Mouse (Mus musculus): ENCODE measurements at regions not wholly inside any gene's neighbourhood (a gene's known extent, or its start where the extent isn't known, plus 50 kb on each side); places are given as distances from the start of the nearest gene placed in this dataset.

GRCm38 (mm10) chr12:92193199-92193933 lies 344.4 kb upstream of the Sel1l start:
- H3K27me3 ChIP-seq (replicated peaks; ENCODE audit: control insufficient read depth, insufficient read depth, low read length): no peaks in the 10 kb centered on the region
- no peaks in the 10 kb centered on the region for H3K9me3 ChIP-seq (replicated peaks; ENCODE audit: control insufficient read depth, low read length)
- H3K4me2 ChIP-seq (ENCODE audit: low read length): no peak overlapping the region
- no peak overlapping the region for H3K9ac ChIP-seq (ENCODE audit: low read length)
- H3K36me3 ChIP-seq (ENCODE audit: control insufficient read depth, insufficient read depth, low read length): no peaks in the 10 kb centered on the region
- H3K4me3 ChIP-seq (ENCODE audit: low read depth, low read length): no peak overlapping the region
- no peaks in the 10 kb centered on the region for H3K4me1 ChIP-seq (ENCODE audit: control insufficient read depth, insufficient read depth, low read length)
- H3K27ac ChIP-seq (ENCODE audit: low read depth, low read length): no peak overlapping the region
- DNase-seq (ENCODE audit: low spot score) (no peak), ATAC-seq (no peak)
- WGBS: 91% methylated on average over 8 of the region's 8 CpGs

GRCm38 (mm10) chr12:92189022-92189421 lies 340.1 kb upstream of the Sel1l start:
- ATAC-seq (no peak), DNase-seq (ENCODE audit: low spot score) (no peak)
- H3K9me3 ChIP-seq (replicated peaks; ENCODE audit: control insufficient read depth, low read length): no peaks in the 10 kb centered on the region
- H3K27me3 ChIP-seq (replicated peaks; ENCODE audit: control insufficient read depth, insufficient read depth, low read length): no peaks in the 10 kb centered on the region
- H3K4me2 ChIP-seq (ENCODE audit: low read length): no peak overlapping the region
- H3K9ac ChIP-seq (ENCODE audit: low read length): no peak overlapping the region
- no peaks in the 10 kb centered on the region for H3K4me1 ChIP-seq (ENCODE audit: control insufficient read depth, insufficient read depth, low read length)
- H3K4me3 ChIP-seq (ENCODE audit: low read depth, low read length): no peak overlapping the region
- no peaks in the 10 kb centered on the region for H3K36me3 ChIP-seq (ENCODE audit: control insufficient read depth, insufficient read depth, low read length)
- H3K27ac ChIP-seq (ENCODE audit: low read depth, low read length): no peak overlapping the region

DNA sequence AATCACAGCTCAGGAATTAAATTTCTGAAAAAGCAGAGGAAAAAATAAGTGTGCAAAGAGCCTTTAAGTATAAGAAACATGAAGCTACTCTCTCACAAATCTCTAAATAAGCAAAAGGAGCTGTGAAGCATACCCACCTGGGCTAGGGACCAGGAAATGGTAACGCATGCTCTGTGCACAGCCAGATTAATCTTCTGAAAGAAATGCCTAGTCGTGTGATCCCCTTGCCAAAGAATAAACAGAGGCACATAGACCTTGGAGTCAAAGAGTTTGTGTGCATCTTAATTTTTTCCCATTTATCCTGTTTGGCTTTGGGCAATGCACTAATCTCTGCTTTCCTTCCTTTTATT lies 338.2 kb upstream of the Sel1l start:
- DNase-seq (ENCODE audit: low spot score) (no peak), ATAC-seq (no peak)
- 57% methylated on average over 2 of the region's 2 CpGs for WGBS
- Histone ChIP-seq H3K4me3 (ENCODE audit: low read depth, low read length) (no peak overlapping the region), H3K27me3 (replicated peaks; ENCODE audit: control insufficient read depth, insufficient read depth, low read length) (no peaks in the 10 kb centered on the region), H3K4me1 (ENCODE audit: control insufficient read depth, insufficient read depth, low read length) (no peaks in the 10 kb centered on the region), H3K9ac (ENCODE audit: low read length) (no peak overlapping the region), H3K36me3 (ENCODE audit: control insufficient read depth, insufficient read depth, low read length) (no peaks in the 10 kb centered on the region), H3K27ac (ENCODE audit: low read depth, low read length) (no peak overlapping the region), H3K9me3 (replicated peaks; ENCODE audit: control insufficient read depth, low read length) (no peaks in the 10 kb centered on the region), H3K4me2 (ENCODE audit: low read length) (no peak overlapping the region)

GRCm38 (mm10) chr12:92186448-92187132 lies 337.6 kb upstream of the Sel1l start:
- ATAC-seq (no peak), DNase-seq (ENCODE audit: low spot score) (peak; percentile 11)
- Histone ChIP-seq H3K4me2 (ENCODE audit: low read length) (no peak overlapping the region), H3K27me3 (replicated peaks; ENCODE audit: control insufficient read depth, insufficient read depth, low read length) (no peaks in the 10 kb centered on the region), H3K9ac (ENCODE audit: low read length) (no peak overlapping the region), H3K4me1 (ENCODE audit: control insufficient read depth, insufficient read depth, low read length) (no peaks in the 10 kb centered on the region), H3K27ac (ENCODE audit: low read depth, low read length) (no peak overlapping the region), H3K4me3 (ENCODE audit: low read depth, low read length) (no peak overlapping the region), H3K9me3 (replicated peaks; ENCODE audit: control insufficient read depth, low read length) (no peaks in the 10 kb centered on the region), H3K36me3 (ENCODE audit: control insufficient read depth, insufficient read depth, low read length) (no peaks in the 10 kb centered on the region)
- 71% methylated on average over 6 of the region's 6 CpGs for WGBS

- no peak overlapping the region for H3K4me2 ChIP-seq (ENCODE audit: low read length)
- H3K27ac ChIP-seq (ENCODE audit: low read depth, low read length): no peak overlapping the region
- no peaks in the 10 kb centered on the region for H3K36me3 ChIP-seq (ENCODE audit: control insufficient read depth, insufficient read depth, low read length)
- ATAC-seq: no peak
- no peaks in the 10 kb centered on the region for H3K27me3 ChIP-seq (replicated peaks; ENCODE audit: control insufficient read depth, insufficient read depth, low read length)
- no peaks in the 10 kb centered on the region for H3K9me3 ChIP-seq (replicated peaks; ENCODE audit: control insufficient read depth, low read length)
- H3K4me3 ChIP-seq (ENCODE audit: low read depth, low read length): no peak overlapping the region
- no peaks in the 10 kb centered on the region for H3K4me1 ChIP-seq (ENCODE audit: control insufficient read depth, insufficient read depth, low read length)
- DNase-seq (ENCODE audit: low spot score): no peak
- no peak overlapping the region for H3K9ac ChIP-seq (ENCODE audit: low read length)
- 65% methylated on average over 5 of the region's 5 CpGs for WGBS
Observed at GRCm38 (mm10) chr12:92179292-92179691, 330.3 kb upstream of the Sel1l start.

GRCm38 (mm10) chr12:92156726-92157125 lies 307.8 kb upstream of the Sel1l start:
- H3K36me3 ChIP-seq (ENCODE audit: control insufficient read depth, insufficient read depth, low read length): no peaks in the 10 kb centered on the region
- no peaks in the 10 kb centered on the region for H3K27me3 ChIP-seq (replicated peaks; ENCODE audit: control insufficient read depth, insufficient read depth, low read length)
- H3K27ac ChIP-seq (ENCODE audit: low read depth, low read length): no peak overlapping the region
- ATAC-seq (no peak), DNase-seq (ENCODE audit: low spot score) (no peak)
- peaks cover 5% of the 10 kb centered on the region; the same call in 1 of the 2 replicates for H3K4me1 ChIP-seq (ENCODE audit: control insufficient read depth, insufficient read depth, low read length)
- no peak overlapping the region for H3K4me3 ChIP-seq (ENCODE audit: low read depth, low read length)
- no peaks in the 10 kb centered on the region for H3K9me3 ChIP-seq (replicated peaks; ENCODE audit: control insufficient read depth, low read length)
- no peak overlapping the region for H3K4me2 ChIP-seq (ENCODE audit: low read length)
- no peak overlapping the region for H3K9ac ChIP-seq (ENCODE audit: low read length)

DNA sequence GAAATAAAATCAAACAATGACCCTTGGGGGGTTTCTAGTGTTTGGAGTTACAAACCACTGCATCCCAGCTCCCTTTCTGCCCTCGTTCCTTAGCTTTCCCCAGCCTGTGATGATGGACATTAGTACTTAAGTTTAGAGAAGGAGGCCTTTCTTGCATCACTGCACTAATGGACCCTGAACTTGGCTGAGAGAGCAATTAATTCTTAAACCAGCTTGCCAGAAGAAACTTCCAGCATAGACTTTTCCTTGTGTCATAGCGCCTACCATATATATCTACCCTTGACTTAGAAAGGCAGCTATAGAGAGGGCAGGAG lies 303.9 kb upstream of the Sel1l start:
- no peak overlapping the region for H3K4me3 ChIP-seq (ENCODE audit: low read depth, low read length)
- no peak for DNase-seq (ENCODE audit: low spot score)
- H3K9ac ChIP-seq (ENCODE audit: low read length): no peak overlapping the region
- H3K36me3 ChIP-seq (ENCODE audit: control insufficient read depth, insufficient read depth, low read length): no peaks in the 10 kb centered on the region
- 44% methylated on average over 2 of the region's 2 CpGs for WGBS
- H3K4me1 ChIP-seq (ENCODE audit: control insufficient read depth, insufficient read depth, low read length): peaks cover 5% of the 10 kb centered on the region; the same call in 1 of the 2 replicates
- H3K4me2 ChIP-seq (ENCODE audit: low read length): no peak overlapping the region
- H3K9me3 ChIP-seq (replicated peaks; ENCODE audit: control insufficient read depth, low read length): no peaks in the 10 kb centered on the region
- H3K27me3 ChIP-seq (replicated peaks; ENCODE audit: control insufficient read depth, insufficient read depth, low read length): no peaks in the 10 kb centered on the region
- H3K27ac ChIP-seq (ENCODE audit: low read depth, low read length): no peak overlapping the region
- ATAC-seq: no peak; the same call in 1 of the 2 replicates

GRCm38 (mm10) chr12:92152043-92152921 lies 303.3 kb upstream of the Sel1l start:
- H3K4me1 ChIP-seq (ENCODE audit: control insufficient read depth, insufficient read depth, low read length): peaks cover 5% of the 10 kb centered on the region; the same call in 1 of the 2 replicates
- peak; percentile 91 for ATAC-seq
- H3K27ac ChIP-seq (ENCODE audit: low read depth, low read length): 0 out of 2 replicates have a peak overlapping the region, but pooled peaks have one; percentile 11

GRCm38 (mm10) chr12:92137539-92137938 lies 288.6 kb upstream of the Sel1l start:
- Histone ChIP-seq H3K36me3 (ENCODE audit: control insufficient read depth, insufficient read depth, low read length) (no peaks in the 10 kb centered on the region), H3K4me3 (ENCODE audit: low read depth, low read length) (no peak overlapping the region), H3K9ac (ENCODE audit: low read length) (no peak overlapping the region), H3K4me1 (ENCODE audit: control insufficient read depth, insufficient read depth, low read length) (no peaks in the 10 kb centered on the region), H3K9me3 (replicated peaks; ENCODE audit: control insufficient read depth, low read length) (no peaks in the 10 kb centered on the region), H3K4me2 (ENCODE audit: low read length) (no peak overlapping the region), H3K27ac (ENCODE audit: low read depth, low read length) (no peak overlapping the region), H3K27me3 (replicated peaks; ENCODE audit: control insufficient read depth, insufficient read depth, low read length) (no peaks in the 10 kb centered on the region)
- no peak for DNase-seq (ENCODE audit: low spot score)
- ATAC-seq: no peak
- 75% methylated on average over 4 of the region's 4 CpGs for WGBS

More at GRCm38 (mm10) chr12:92152043-92152921, 303.3 kb upstream of the Sel1l start:
- peak; percentile 65 for DNase-seq (ENCODE audit: low spot score)
- H3K4me2 ChIP-seq (ENCODE audit: low read length): no peak overlapping the region
- H3K9me3 ChIP-seq (replicated peaks; ENCODE audit: control insufficient read depth, low read length): no peaks in the 10 kb centered on the region
- no peaks in the 10 kb centered on the region for H3K36me3 ChIP-seq (ENCODE audit: control insufficient read depth, insufficient read depth, low read length)
- no peak overlapping the region for H3K9ac ChIP-seq (ENCODE audit: low read length)
- H3K4me3 ChIP-seq (ENCODE audit: low read depth, low read length): no peak overlapping the region
- 29% methylated on average over 4 of the region's 4 CpGs for WGBS
- no peaks in the 10 kb centered on the region for H3K27me3 ChIP-seq (replicated peaks; ENCODE audit: control insufficient read depth, insufficient read depth, low read length)
